Mouse (Mus musculus): ENCODE measurements around the gene Ccdc85c. TPM values are rescaled to one million over a fixed set of nuclear protein-coding genes. Genes with fewer than 3 reads are reported as not detected.
A peak's percentile ranks its signal among the peaks of the same experiment; 100 is the strongest.

Ccdc85c gene
- polyA plus RNA-seq, 1 experiment = 75.0 TPM

GRCm38 (mm10) chr12:108208726-108209438, 66.3 kb downstream of the Ccdc85c start:
- TF ChIP-seq POLR2A (IDR thresholded peaks at IDR 0.05; ENCODE audit: borderline replicate concordance, insufficient read depth, low read length) = no peak
- peak; percentile 94 for TF ChIP-seq CTCF (IDR thresholded peaks at IDR 0.05; ENCODE audit: borderline replicate concordance, insufficient read depth, low read depth, low read length)
- no peak overlapping the region for H3K27ac ChIP-seq (ENCODE audit: insufficient read depth, low read length)
- H3K4me1 ChIP-seq (ENCODE audit: control insufficient read depth, insufficient read depth, low read length) = peaks cover 43% of the 10 kb centered on the region
- peak; percentile 76 to 84 for DNase-seq
- no peak overlapping the region for H3K4me3 ChIP-seq (replicated peaks; ENCODE audit: insufficient read depth, low read depth, low read length)
- no peaks in the 10 kb centered on the region for H3K27me3 ChIP-seq (ENCODE audit: control insufficient read depth, insufficient read depth, low read length)
- WGBS = 9% methylated on average over 13 of the region's 13 CpGs

- Histone ChIP-seq H3K27me3 (ENCODE audit: control insufficient read depth, insufficient read depth, low read length) (no peaks in the 10 kb centered on the region), H3K4me3 (replicated peaks; ENCODE audit: insufficient read depth, low read depth, low read length) (no peak overlapping the region), H3K4me1 (ENCODE audit: control insufficient read depth, insufficient read depth, low read length) (peaks cover 43% of the 10 kb centered on the region), H3K27ac (ENCODE audit: insufficient read depth, low read length) (no peak overlapping the region)
- no peak for TF ChIP-seq POLR2A (IDR thresholded peaks at IDR 0.05; ENCODE audit: borderline replicate concordance, insufficient read depth, low read length)
- TF ChIP-seq CTCF (IDR thresholded peaks at IDR 0.05; ENCODE audit: borderline replicate concordance, insufficient read depth, low read depth, low read length) = no peak
- DNase-seq = peak in 1 of 2 experiments; percentile 31
- 56% methylated on average over 9 of the region's 9 CpGs for WGBS
These were observed 67.0 kb downstream of the Ccdc85c start for GRCm38 (mm10) chr12:108208216-108208615.

- H3K27me3 ChIP-seq (ENCODE audit: control insufficient read depth, insufficient read depth, low read length) = no peaks in the 10 kb centered on the region
- no peak overlapping the region for H3K27ac ChIP-seq (ENCODE audit: insufficient read depth, low read length)
- peak; percentile 72 to 84 for DNase-seq
- 8% methylated on average over 5 of the region's 5 CpGs for WGBS
- H3K4me1 ChIP-seq (ENCODE audit: control insufficient read depth, insufficient read depth, low read length) = peaks cover 30% of the 10 kb centered on the region
- H3K4me3 ChIP-seq (replicated peaks; ENCODE audit: insufficient read depth, low read depth, low read length) = no peak overlapping the region
- TF ChIP-seq POLR2A (IDR thresholded peaks at IDR 0.05; ENCODE audit: borderline replicate concordance, insufficient read depth, low read length) = no peak
- peak; percentile 89 for TF ChIP-seq CTCF (IDR thresholded peaks at IDR 0.05; ENCODE audit: borderline replicate concordance, insufficient read depth, low read depth, low read length)
These were observed 68.6 kb downstream of the Ccdc85c start for GRCm38 (mm10) chr12:108206641-108207040.

GRCm38 (mm10) chr12:108204978-108205377, 70.2 kb downstream of the Ccdc85c start:
- WGBS = 40% methylated on average over 12 of the region's 12 CpGs
- no peak for TF ChIP-seq CTCF (IDR thresholded peaks at IDR 0.05; ENCODE audit: borderline replicate concordance, insufficient read depth, low read depth, low read length)
- no peak for TF ChIP-seq POLR2A (IDR thresholded peaks at IDR 0.05; ENCODE audit: borderline replicate concordance, insufficient read depth, low read length)

GRCm38 (mm10) chr12:108203895-108204294, 71.3 kb downstream of the Ccdc85c start:
- 59% methylated on average over 8 of the region's 8 CpGs for WGBS
- H3K27ac ChIP-seq (ENCODE audit: insufficient read depth, low read length) = no peak overlapping the region
- H3K27me3 ChIP-seq (ENCODE audit: control insufficient read depth, insufficient read depth, low read length) = no peaks in the 10 kb centered on the region
- DNase-seq = no peak
- no peak overlapping the region for H3K4me3 ChIP-seq (replicated peaks; ENCODE audit: insufficient read depth, low read depth, low read length)
- H3K4me1 ChIP-seq (ENCODE audit: control insufficient read depth, insufficient read depth, low read length) = peaks cover 10% of the 10 kb centered on the region
- TF ChIP-seq POLR2A (IDR thresholded peaks at IDR 0.05; ENCODE audit: borderline replicate concordance, insufficient read depth, low read length) = no peak
- no peak for TF ChIP-seq CTCF (IDR thresholded peaks at IDR 0.05; ENCODE audit: borderline replicate concordance, insufficient read depth, low read depth, low read length)

More at GRCm38 (mm10) chr12:108204978-108205377, 70.2 kb downstream of the Ccdc85c start:
- Histone ChIP-seq H3K4me1 (ENCODE audit: control insufficient read depth, insufficient read depth, low read length) (peaks cover 20% of the 10 kb centered on the region), H3K4me3 (replicated peaks; ENCODE audit: insufficient read depth, low read depth, low read length) (no peak overlapping the region), H3K27ac (ENCODE audit: insufficient read depth, low read length) (no peak overlapping the region), H3K27me3 (ENCODE audit: control insufficient read depth, insufficient read depth, low read length) (no peaks in the 10 kb centered on the region)
- DNase-seq = no peak

GRCm38 (mm10) chr12:108200094-108200493, 75.1 kb downstream of the Ccdc85c start:
- no peak overlapping the region for H3K27ac ChIP-seq (ENCODE audit: insufficient read depth, low read length)
- 76% methylated on average over 1 of the region's 1 CpGs for WGBS
- no peaks in the 10 kb centered on the region for H3K27me3 ChIP-seq (ENCODE audit: control insufficient read depth, insufficient read depth, low read length)
- H3K4me3 ChIP-seq (replicated peaks; ENCODE audit: insufficient read depth, low read depth, low read length) = no peak overlapping the region
- TF ChIP-seq CTCF (IDR thresholded peaks at IDR 0.05; ENCODE audit: borderline replicate concordance, insufficient read depth, low read depth, low read length) (no peak), POLR2A (IDR thresholded peaks at IDR 0.05; ENCODE audit: borderline replicate concordance, insufficient read depth, low read length) (no peak)
- H3K4me1 ChIP-seq (ENCODE audit: control insufficient read depth, insufficient read depth, low read length) = no peaks in the 10 kb centered on the region; the same call in 1 of the 2 replicates
- no peak for DNase-seq

GRCm38 (mm10) chr12:108198447-108198846, 76.8 kb downstream of the Ccdc85c start:
- 78% methylated on average over 4 of the region's 4 CpGs for WGBS
- H3K4me1 ChIP-seq (ENCODE audit: control insufficient read depth, insufficient read depth, low read length) = no peaks in the 10 kb centered on the region; the same call in 1 of the 2 replicates
- H3K4me3 ChIP-seq (replicated peaks; ENCODE audit: insufficient read depth, low read depth, low read length) = no peak overlapping the region
- no peak overlapping the region for H3K27ac ChIP-seq (ENCODE audit: insufficient read depth, low read length)
- no peak for TF ChIP-seq CTCF (IDR thresholded peaks at IDR 0.05; ENCODE audit: borderline replicate concordance, insufficient read depth, low read depth, low read length)
- no peak for TF ChIP-seq POLR2A (IDR thresholded peaks at IDR 0.05; ENCODE audit: borderline replicate concordance, insufficient read depth, low read length)
- no peaks in the 10 kb centered on the region for H3K27me3 ChIP-seq (ENCODE audit: control insufficient read depth, insufficient read depth, low read length)
- no peak for DNase-seq

GRCm38 (mm10) chr12:108195761-108196160, 79.5 kb downstream of the Ccdc85c start:
- H3K27ac ChIP-seq (ENCODE audit: insufficient read depth, low read length) = no peak overlapping the region
- 93% methylated on average over 11 of the region's 11 CpGs for WGBS
- no peak overlapping the region for H3K4me3 ChIP-seq (replicated peaks; ENCODE audit: insufficient read depth, low read depth, low read length)
- H3K4me1 ChIP-seq (ENCODE audit: control insufficient read depth, insufficient read depth, low read length) = no peaks in the 10 kb centered on the region; the same call in 1 of the 2 replicates
- DNase-seq = no peak
- H3K27me3 ChIP-seq (ENCODE audit: control insufficient read depth, insufficient read depth, low read length) = no peaks in the 10 kb centered on the region
- no peak for TF ChIP-seq CTCF (IDR thresholded peaks at IDR 0.05; ENCODE audit: borderline replicate concordance, insufficient read depth, low read depth, low read length)
- TF ChIP-seq POLR2A (IDR thresholded peaks at IDR 0.05; ENCODE audit: borderline replicate concordance, insufficient read depth, low read length) = no peak

All from cerebellum, adult 2 months (tissue).